Mouse (Mus musculus): ENCODE data around the gene Ntsr2. TPM values are rescaled to one million over a fixed set of nuclear protein-coding genes. Genes with fewer than 3 reads are reported as not detected.

The Ntsr2 gene
- polyA plus RNA-seq, 1 experiment from 2014 or later, result not detected

DNA sequence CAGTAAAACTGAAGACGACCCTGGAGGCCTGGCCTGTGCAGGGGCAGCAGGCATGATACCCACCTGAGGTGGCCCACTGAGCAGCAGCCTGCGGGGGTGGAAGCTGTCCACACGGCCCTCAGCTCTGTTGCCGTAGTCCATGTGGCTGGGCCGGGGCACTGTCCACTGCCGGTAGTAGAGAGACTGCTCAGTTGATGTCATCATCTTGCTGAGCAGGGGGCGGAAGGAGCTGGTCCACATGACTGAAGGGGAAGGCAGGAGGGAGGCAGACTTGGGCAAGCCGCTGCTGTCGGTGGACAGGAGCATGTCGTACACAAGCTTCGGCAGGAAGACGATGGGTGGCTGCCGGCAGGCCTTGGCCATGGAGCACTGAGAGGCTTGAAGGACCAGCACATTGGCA, 43.0 kb downstream of the Ntsr2 start:
- 81% methylated on average over 13 of the region's 13 CpGs for WGBS (ENCODE audit: insufficient replicate concordance)
- Histone ChIP-seq H3K4me1 (ENCODE audit: control insufficient read depth, insufficient read depth, low read length) (no peaks in the 10 kb centered on the region), H3K27ac (ENCODE audit: low read depth, low read length) (no peak overlapping the region), H3K27me3 (ENCODE audit: control insufficient read depth, insufficient read depth, low read length) (no peaks in the 10 kb centered on the region), H3K9me3 (replicated peaks; ENCODE audit: control insufficient read depth, low read length) (no peaks in the 10 kb centered on the region), H3K9ac (ENCODE audit: low read depth, low read length) (no peak overlapping the region), H3K4me3 (ENCODE audit: low read depth, low read length) (no peak overlapping the region), H3K36me3 (ENCODE audit: control insufficient read depth, insufficient read depth, low read length) (0 out of 2 replicates have a peak, but pooled peaks cover 2% of the 10 kb centered on the region), H3K4me2 (no peak overlapping the region)
- ATAC-seq (replicated peaks; ENCODE audit: insufficient number of reproducible peaks, low FRiP score, low TSS enrichment), result no peak

GRCm38 (mm10) chr12:16698691-16699090, 45.5 kb downstream of the Ntsr2 start:
- Histone ChIP-seq H3K27me3 (ENCODE audit: control insufficient read depth, insufficient read depth, low read length) (no peaks in the 10 kb centered on the region), H3K9me3 (replicated peaks; ENCODE audit: control insufficient read depth, low read length) (no peaks in the 10 kb centered on the region), H3K4me1 (ENCODE audit: control insufficient read depth, insufficient read depth, low read length) (no peaks in the 10 kb centered on the region), H3K4me3 (ENCODE audit: low read depth, low read length) (no peak overlapping the region), H3K9ac (ENCODE audit: low read depth, low read length) (no peak overlapping the region), H3K4me2 (no peak overlapping the region), H3K36me3 (ENCODE audit: control insufficient read depth, insufficient read depth, low read length) (0 out of 2 replicates have a peak, but pooled peaks cover 2% of the 10 kb centered on the region), H3K27ac (ENCODE audit: low read depth, low read length) (no peak overlapping the region)
- no peak for ATAC-seq (replicated peaks; ENCODE audit: insufficient number of reproducible peaks, low FRiP score, low TSS enrichment)
- WGBS (ENCODE audit: insufficient replicate concordance), result 82% methylated on average over 1 of the region's 1 CpGs

Other genes starting within 250 kb of the Ntsr2 start
- gene Lpin1, start 42.4 kb upstream of the Ntsr2 start, polyA plus RNA-seq (2014; fragmentation: Nextera tagmentation; extraction: Ambion mirVana), result 3.8 and 5.7 TPM in 2 replicates
- gene Greb1, start 147.5 kb downstream of the Ntsr2 start, polyA plus RNA-seq (2014; fragmentation: Nextera tagmentation; extraction: Ambion mirVana), result 1.9 and 3.1 TPM in 2 replicates
- 56.0 and 59.7 TPM in 2 replicates for gene E2f6, start 157.6 kb downstream of the Ntsr2 start, polyA plus RNA-seq (2014; fragmentation: Nextera tagmentation; extraction: Ambion mirVana)
- 19.8 and 22.2 TPM in 2 replicates for gene Rock2, start 241.5 kb downstream of the Ntsr2 start, polyA plus RNA-seq (2014; fragmentation: Nextera tagmentation; extraction: Ambion mirVana)

Data from heart, embryonic 11.5 days (tissue).